Mouse (Mus musculus) MN1 (cell line): Measurements from ENCODE around the gene Nrarp.

Source experiments
- DNase-seq: peaks from one replicate; pipeline ENCODE4 v3.0.0-alpha.2; 2016; ENCODE audit warnings: low spot score

The Nrarp gene

GRCm38 (mm10) chr2:25180478-25180903 lies at the start of gene Nrarp:
TSS of gene Nrarp (plus strand) at chr2:25180758.
- DNase-seq: peak; percentile 94

GRCm38 (mm10) chr2:25131601-25132000 lies 49.0 kb upstream of the Nrarp start:
- DNase-seq: no peak

- no peak for DNase-seq
Observed at GRCm38 (mm10) chr2:25137832-25138231, 42.7 kb upstream of the Nrarp start.

GRCm38 (mm10) chr2:25141185-25141584 lies 39.4 kb upstream of the Nrarp start:
- no peak for DNase-seq

GRCm38 (mm10) chr2:25141921-25142320 lies 38.6 kb upstream of the Nrarp start:
- DNase-seq: no peak

- DNase-seq: no peak
Observed at GRCm38 (mm10) chr2:25145346-25145745, 35.2 kb upstream of the Nrarp start.

- no peak for DNase-seq
Observed at GRCm38 (mm10) chr2:25147398-25147797, 33.2 kb upstream of the Nrarp start.

- no peak for DNase-seq
Observed at GRCm38 (mm10) chr2:25147892-25148291, 32.7 kb upstream of the Nrarp start.

GRCm38 (mm10) chr2:25149643-25150042 lies 30.9 kb upstream of the Nrarp start:
- no peak for DNase-seq

GRCm38 (mm10) chr2:25151280-25151956 lies 29.1 kb upstream of the Nrarp start:
- no peak for DNase-seq

- no peak for DNase-seq
Observed at GRCm38 (mm10) chr2:25156177-25156576, 24.4 kb upstream of the Nrarp start.

GRCm38 (mm10) chr2:25156990-25157389 lies 23.6 kb upstream of the Nrarp start:
- no peak for DNase-seq

GRCm38 (mm10) chr2:25157655-25158054 lies 22.9 kb upstream of the Nrarp start:
- DNase-seq: peak; percentile 23

GRCm38 (mm10) chr2:25167481-25167880 lies 13.1 kb upstream of the Nrarp start:
- no peak for DNase-seq

GRCm38 (mm10) chr2:25167919-25168664 lies 12.5 kb upstream of the Nrarp start:
- DNase-seq: peak; percentile 52

- no peak for DNase-seq
Observed at GRCm38 (mm10) chr2:25168665-25168978, 11.9 kb upstream of the Nrarp start.

GRCm38 (mm10) chr2:25169778-25170177 lies 10.8 kb upstream of the Nrarp start:
- DNase-seq: no peak

GRCm38 (mm10) chr2:25170326-25171100 lies 10.0 kb upstream of the Nrarp start:
- DNase-seq: no peak

GRCm38 (mm10) chr2:25171101-25171768 lies 9.3 kb upstream of the Nrarp start:
- DNase-seq: no peak

GRCm38 (mm10) chr2:25171769-25172153 lies 8.8 kb upstream of the Nrarp start:
- DNase-seq: no peak

- DNase-seq: peak; percentile 29
Observed at GRCm38 (mm10) chr2:25172629-25173028, 7.9 kb upstream of the Nrarp start.

- DNase-seq: no peak
Observed at GRCm38 (mm10) chr2:25173821-25174220, 6.7 kb upstream of the Nrarp start.
